Mouse (Mus musculus): ENCODE measurements at regions not wholly inside any gene's neighbourhood (a gene's known extent, or its start where the extent isn't known, plus 50 kb on each side); places are given as distances from the start of the nearest gene placed in this dataset.
A peak's percentile ranks its signal among the peaks of the same experiment; 100 is the strongest.

- Histone ChIP-seq H3K27ac (replicated peaks in 1 of 2; ENCODE audit: control insufficient read depth in 1 of 2, insufficient read depth in 1 of 2, low read depth in 2 of 2, low read length in 2 of 2) (no peak overlapping the region), H3K9ac (ENCODE audit: low read length) (no peak overlapping the region), H3K36me3 (ENCODE audit: control insufficient read depth, insufficient read depth, low read length) (no peaks in the 10 kb centered on the region), H3K4me3 (ENCODE audit: control insufficient read depth in 1 of 2, insufficient read depth in 1 of 2, low read depth in 1 of 2, low read length in 2 of 2) (no peak overlapping the region), H3K27me3 (ENCODE audit: control insufficient read depth, insufficient read depth, low read length) (no peaks in the 10 kb centered on the region), H3K4me2 (ENCODE audit: low read length) (no peak overlapping the region), H3K9me3 (ENCODE audit: control insufficient read depth, low read length) (no peaks in the 10 kb centered on the region), H3K4me1 (ENCODE audit: control insufficient read depth in 2 of 2, insufficient read depth in 2 of 2, low read length in 2 of 2) (peaks cover 9 to 18% of the 10 kb centered on the region in 2 experiments)
- WGBS: 72% methylated on average over 11 of the region's 11 CpGs
- ATAC-seq (ENCODE audit: insufficient number of reproducible peaks, insufficient read depth, low FRiP score, low read depth): no peak
These were observed 216.2 kb upstream of the Serp2 start for GRCm38 (mm10) chr14:76772781-76773438.

- peaks cover 5 to 16% of the 10 kb centered on the region in 2 experiments for H3K4me1 ChIP-seq (ENCODE audit: control insufficient read depth in 2 of 2, insufficient read depth in 2 of 2, low read length in 2 of 2)
- H3K9ac ChIP-seq (ENCODE audit: low read length): no peak overlapping the region
- no peaks in the 10 kb centered on the region for H3K36me3 ChIP-seq (ENCODE audit: control insufficient read depth, insufficient read depth, low read length)
- no peak overlapping the region for H3K4me2 ChIP-seq (ENCODE audit: low read length)
- ATAC-seq (ENCODE audit: insufficient number of reproducible peaks, insufficient read depth, low FRiP score, low read depth): no peak
- H3K9me3 ChIP-seq (ENCODE audit: control insufficient read depth, low read length): no peaks in the 10 kb centered on the region
- no peaks in the 10 kb centered on the region for H3K27me3 ChIP-seq (ENCODE audit: control insufficient read depth, insufficient read depth, low read length)
- H3K27ac ChIP-seq (replicated peaks in 1 of 2; ENCODE audit: control insufficient read depth in 1 of 2, insufficient read depth in 1 of 2, low read depth in 2 of 2, low read length in 2 of 2): no peak overlapping the region
- WGBS: 50% methylated on average over 7 of the region's 7 CpGs
- H3K4me3 ChIP-seq (ENCODE audit: control insufficient read depth in 1 of 2, insufficient read depth in 1 of 2, low read depth in 1 of 2, low read length in 2 of 2): no peak overlapping the region
These were observed 213.4 kb upstream of the Serp2 start for GRCm38 (mm10) chr14:76770106-76770505.

- Histone ChIP-seq H3K27me3 (ENCODE audit: control insufficient read depth, insufficient read depth, low read length) (no peaks in the 10 kb centered on the region), H3K4me1 (ENCODE audit: control insufficient read depth in 2 of 2, insufficient read depth in 2 of 2, low read length in 2 of 2) (peaks cover 21 to 31% of the 10 kb centered on the region in 2 experiments), H3K36me3 (ENCODE audit: control insufficient read depth, insufficient read depth, low read length) (no peaks in the 10 kb centered on the region), H3K9me3 (ENCODE audit: control insufficient read depth, low read length) (no peaks in the 10 kb centered on the region), H3K9ac (ENCODE audit: low read length) (no peak overlapping the region), H3K4me3 (ENCODE audit: control insufficient read depth in 1 of 2, insufficient read depth in 1 of 2, low read depth in 1 of 2, low read length in 2 of 2) (no peak overlapping the region), H3K4me2 (ENCODE audit: low read length) (no peak overlapping the region), H3K27ac (replicated peaks in 1 of 2; ENCODE audit: control insufficient read depth in 1 of 2, insufficient read depth in 1 of 2, low read depth in 2 of 2, low read length in 2 of 2) (no peak overlapping the region)
- 63% methylated on average over 6 of the region's 6 CpGs for WGBS
- ATAC-seq (ENCODE audit: insufficient number of reproducible peaks, insufficient read depth, low FRiP score, low read depth): no peak
These were observed 210.6 kb upstream of the Serp2 start for GRCm38 (mm10) chr14:76767301-76767700.

- Histone ChIP-seq H3K27me3 (ENCODE audit: control insufficient read depth, insufficient read depth, low read length) (no peaks in the 10 kb centered on the region), H3K4me3 (ENCODE audit: control insufficient read depth in 1 of 2, insufficient read depth in 1 of 2, low read depth in 1 of 2, low read length in 2 of 2) (no peak overlapping the region), H3K4me1 (ENCODE audit: control insufficient read depth in 2 of 2, insufficient read depth in 2 of 2, low read length in 2 of 2) (peaks cover 23 to 31% of the 10 kb centered on the region in 2 experiments), H3K9me3 (ENCODE audit: control insufficient read depth, low read length) (no peaks in the 10 kb centered on the region), H3K36me3 (ENCODE audit: control insufficient read depth, insufficient read depth, low read length) (no peaks in the 10 kb centered on the region), H3K4me2 (ENCODE audit: low read length) (no peak overlapping the region), H3K9ac (ENCODE audit: low read length) (no peak overlapping the region), H3K27ac (replicated peaks in 1 of 2; ENCODE audit: control insufficient read depth in 1 of 2, insufficient read depth in 1 of 2, low read depth in 2 of 2, low read length in 2 of 2) (no peak overlapping the region)
- 71% methylated on average over 10 of the region's 10 CpGs for WGBS
- ATAC-seq (ENCODE audit: insufficient number of reproducible peaks, insufficient read depth, low FRiP score, low read depth): no peak
These were observed 209.6 kb upstream of the Serp2 start for GRCm38 (mm10) chr14:76766186-76766713.

- H3K9ac ChIP-seq (ENCODE audit: low read length): no peak overlapping the region
- peak overlapping the region; percentile 46 to 58 for H3K27ac ChIP-seq (replicated peaks in 1 of 2; ENCODE audit: control insufficient read depth in 1 of 2, insufficient read depth in 1 of 2, low read depth in 2 of 2, low read length in 2 of 2)
- H3K4me3 ChIP-seq (ENCODE audit: control insufficient read depth in 1 of 2, insufficient read depth in 1 of 2, low read depth in 1 of 2, low read length in 2 of 2): no peak overlapping the region
- H3K4me1 ChIP-seq (ENCODE audit: control insufficient read depth in 2 of 2, insufficient read depth in 2 of 2, low read length in 2 of 2): peaks cover 31 to 38% of the 10 kb centered on the region in 2 experiments
- no peaks in the 10 kb centered on the region for H3K27me3 ChIP-seq (ENCODE audit: control insufficient read depth, insufficient read depth, low read length)
- no peaks in the 10 kb centered on the region for H3K36me3 ChIP-seq (ENCODE audit: control insufficient read depth, insufficient read depth, low read length)
- peak overlapping the region; percentile 24 for H3K4me2 ChIP-seq (ENCODE audit: low read length)
- 60% methylated on average over 6 of the region's 6 CpGs for WGBS
- H3K9me3 ChIP-seq (ENCODE audit: control insufficient read depth, low read length): no peaks in the 10 kb centered on the region
- ATAC-seq (ENCODE audit: insufficient number of reproducible peaks, insufficient read depth, low FRiP score, low read depth): no peak
These were observed 208.4 kb upstream of the Serp2 start for GRCm38 (mm10) chr14:76765094-76765504.

GRCm38 (mm10) chr14:76764390-76764796, 207.7 kb upstream of the Serp2 start:
- Histone ChIP-seq H3K9ac (ENCODE audit: low read length) (no peak overlapping the region), H3K27ac (replicated peaks in 1 of 2; ENCODE audit: control insufficient read depth in 1 of 2, insufficient read depth in 1 of 2, low read depth in 2 of 2, low read length in 2 of 2) (peak overlapping the region; percentile 46 to 54; a peak in 3 of 4 replicates), H3K9me3 (ENCODE audit: control insufficient read depth, low read length) (no peaks in the 10 kb centered on the region), H3K36me3 (ENCODE audit: control insufficient read depth, insufficient read depth, low read length) (no peaks in the 10 kb centered on the region), H3K27me3 (ENCODE audit: control insufficient read depth, insufficient read depth, low read length) (no peaks in the 10 kb centered on the region), H3K4me2 (ENCODE audit: low read length) (peak overlapping the region; percentile 24), H3K4me3 (ENCODE audit: control insufficient read depth in 1 of 2, insufficient read depth in 1 of 2, low read depth in 1 of 2, low read length in 2 of 2) (no peak overlapping the region), H3K4me1 (ENCODE audit: control insufficient read depth in 2 of 2, insufficient read depth in 2 of 2, low read length in 2 of 2) (peaks cover 32 to 39% of the 10 kb centered on the region in 2 experiments)
- 0 out of 2 replicates have a peak, but pooled peaks have one; percentile 35 for ATAC-seq (ENCODE audit: insufficient number of reproducible peaks, insufficient read depth, low FRiP score, low read depth)
- 36% methylated on average over 7 of the region's 7 CpGs for WGBS

GRCm38 (mm10) chr14:76763539-76763938, 206.8 kb upstream of the Serp2 start:
- WGBS: 80% methylated on average over 7 of the region's 7 CpGs
- H3K4me1 ChIP-seq (ENCODE audit: control insufficient read depth in 2 of 2, insufficient read depth in 2 of 2, low read length in 2 of 2): peaks cover 32 to 39% of the 10 kb centered on the region in 2 experiments
- H3K9ac ChIP-seq (ENCODE audit: low read length): no peak overlapping the region
- no peaks in the 10 kb centered on the region for H3K27me3 ChIP-seq (ENCODE audit: control insufficient read depth, insufficient read depth, low read length)
- H3K4me3 ChIP-seq (ENCODE audit: control insufficient read depth in 1 of 2, insufficient read depth in 1 of 2, low read depth in 1 of 2, low read length in 2 of 2): no peak overlapping the region
- ATAC-seq (ENCODE audit: insufficient number of reproducible peaks, insufficient read depth, low FRiP score, low read depth): no peak
- H3K36me3 ChIP-seq (ENCODE audit: control insufficient read depth, insufficient read depth, low read length): no peaks in the 10 kb centered on the region
- H3K9me3 ChIP-seq (ENCODE audit: control insufficient read depth, low read length): no peaks in the 10 kb centered on the region
- H3K27ac ChIP-seq (replicated peaks in 1 of 2; ENCODE audit: control insufficient read depth in 1 of 2, insufficient read depth in 1 of 2, low read depth in 2 of 2, low read length in 2 of 2): no peak overlapping the region
- H3K4me2 ChIP-seq (ENCODE audit: low read length): no peak overlapping the region
